In genomic region chr4:32037267-32037666, GRCm38 (mm10) we compare ENCODE assay signal across 26 mouse cellular contexts.
DNase-seq lines count a peak whose midpoint lies in the region; ATAC-seq and TF ChIP-seq lines count a peak whose summit lies in the region.
"Had no signal": no experiment of that assay in that cellular context is flagged by ENCODE, and none has a peak within 500 bp of the region (broad histone marks: within the 10 kb centered on the region; RNA-seq: fewer than 3 reads in every experiment).

No protein-coding gene starts in this region.

- TF ChIP-seq POLR2A in brain, embryonic 14.5 days (IDR thresholded peaks at IDR 0.05; ENCODE audit: borderline replicate concordance, extremely low read depth, insufficient read depth, insufficient read length, poor library complexity, severe bottlenecking) = no peak

- no peaks in the 10 kb centered on the region for H3K36me3 ChIP-seq in heart, embryonic 12.5 days
- H3K36me3 ChIP-seq in heart, embryonic 11.5 days (ENCODE audit: control insufficient read depth, insufficient read depth, low read length) = no peaks in the 10 kb centered on the region
- H3K36me3 ChIP-seq in hindbrain, embryonic 14.5 days (replicated peaks; ENCODE audit: control insufficient read depth, insufficient read depth) = no peaks in the 10 kb centered on the region
- H3K36me3 ChIP-seq in hindbrain, embryonic 12.5 days = no peaks in the 10 kb centered on the region
- H3K36me3 ChIP-seq in neural tube, embryonic 14.5 days (ENCODE audit: control insufficient read depth, insufficient read depth, low read length) = no peaks in the 10 kb centered on the region
- H3K36me3 ChIP-seq in embryonic facial prominence, embryonic 10.5 days (replicated peaks) = no peaks in the 10 kb centered on the region
- H3K36me3 ChIP-seq: embryonic facial prominence, embryonic 13.5 days; limb, embryonic 13.5 days; liver, embryonic 12.5 days had no signal

- H3K9me3 ChIP-seq in heart, embryonic 12.5 days (replicated peaks) = no peaks in the 10 kb centered on the region
- no peaks in the 10 kb centered on the region for H3K9me3 ChIP-seq in heart, embryonic 11.5 days (replicated peaks; ENCODE audit: control insufficient read depth, low read length)
- no peaks in the 10 kb centered on the region for H3K9me3 ChIP-seq in hindbrain, embryonic 14.5 days (ENCODE audit: control insufficient read depth, low read length)
- H3K9me3 ChIP-seq in hindbrain, embryonic 12.5 days (replicated peaks) = no peaks in the 10 kb centered on the region
- H3K9me3 ChIP-seq in neural tube, embryonic 14.5 days (ENCODE audit: control insufficient read depth, low read length) = no peaks in the 10 kb centered on the region
- H3K9me3 ChIP-seq in embryonic facial prominence, embryonic 10.5 days = no peaks in the 10 kb centered on the region
- H3K9me3 ChIP-seq: embryonic facial prominence, embryonic 13.5 days; forebrain, embryonic 13.5 days; limb, embryonic 13.5 days; liver, embryonic 12.5 days had no signal

- 53% methylated on average over 7 of the region's 7 CpGs for WGBS in heart, embryonic 12.5 days
- 57% methylated on average over 7 of the region's 7 CpGs for WGBS in heart, embryonic 11.5 days (ENCODE audit: insufficient replicate concordance)
- WGBS in hindbrain, embryonic 14.5 days = 64% methylated on average over 7 of the region's 7 CpGs
- 75% methylated on average over 7 of the region's 7 CpGs for WGBS in hindbrain, embryonic 12.5 days
- 27% methylated on average over 7 of the region's 7 CpGs for WGBS in neural tube, embryonic 14.5 days
- WGBS in embryonic facial prominence, embryonic 10.5 days = 79% methylated on average over 7 of the region's 7 CpGs

- no peak for TF ChIP-seq CTCF in brain, embryonic 14.5 days (IDR thresholded peaks at IDR 0.05; ENCODE audit: borderline replicate concordance, extremely low read depth, insufficient read depth, insufficient read length)

- H3K27me3 ChIP-seq in heart, embryonic 12.5 days (replicated peaks) = no peaks in the 10 kb centered on the region
- no peaks in the 10 kb centered on the region for H3K27me3 ChIP-seq in heart, embryonic 11.5 days (ENCODE audit: control insufficient read depth, insufficient read depth, low read length)
- H3K27me3 ChIP-seq in hindbrain, embryonic 14.5 days (ENCODE audit: control insufficient read depth, insufficient read depth, low read length) = no peaks in the 10 kb centered on the region
- no peaks in the 10 kb centered on the region for H3K27me3 ChIP-seq in hindbrain, embryonic 12.5 days
- H3K27me3 ChIP-seq in neural tube, embryonic 14.5 days (ENCODE audit: control insufficient read depth, insufficient read depth, low read length) = no peaks in the 10 kb centered on the region
- no peaks in the 10 kb centered on the region for H3K27me3 ChIP-seq in embryonic facial prominence, embryonic 10.5 days (replicated peaks; ENCODE audit: low read depth, poor library complexity, severe bottlenecking)
- H3K27me3 ChIP-seq: embryonic facial prominence, embryonic 13.5 days; forebrain, embryonic 13.5 days; limb, embryonic 13.5 days; liver, embryonic 12.5 days had no signal

- H3K27ac ChIP-seq in heart, embryonic 12.5 days (ENCODE audit: poor library complexity, severe bottlenecking) = peak overlapping the region; percentile 14; the same call in 1 of the 2 replicates
- H3K27ac ChIP-seq in heart, embryonic 11.5 days (ENCODE audit: low read depth, low read length) = no peak overlapping the region; the same call in 1 of the 2 replicates
- H3K27ac ChIP-seq in hindbrain, embryonic 14.5 days = peak overlapping the region; percentile 32; the same call in 1 of the 2 replicates
- no peak overlapping the region for H3K27ac ChIP-seq in hindbrain, embryonic 12.5 days
- H3K27ac ChIP-seq in neural tube, embryonic 14.5 days (ENCODE audit: low read depth, low read length) = 0 out of 2 replicates have a peak overlapping the region, but pooled peaks have one; percentile 36
- H3K27ac ChIP-seq in embryonic facial prominence, embryonic 10.5 days (replicated peaks) = no peak overlapping the region
- H3K27ac ChIP-seq: embryonic facial prominence, embryonic 13.5 days; forebrain, embryonic 13.5 days; limb, embryonic 13.5 days; liver, embryonic 12.5 days had no signal

- no peak for DNase-seq in hindbrain, embryonic 14.5 days (ENCODE audit: low spot score)
- peak; percentile 35 for DNase-seq in brain, embryonic 14.5 days (ENCODE audit: low read depth)
- no peak for DNase-seq in embryonic facial prominence, embryonic 10.5 days (ENCODE audit: low spot score)
- DNase-seq: adrenal gland, adult 8-10 months; cerebellum, adult 2 months; cerebellum, postnatal 25 days; gastrocnemius, postnatal 36 days; heart, postnatal 36 days; kidney, adult 9 months; kidney, postnatal 25 days; layer of hippocampus, postnatal 36 days; lung, adult 18-20 months; lung, postnatal 10 days had no signal

- ATAC-seq in heart, embryonic 12.5 days (ENCODE audit: insufficient number of reproducible peaks, low FRiP score) = no peak
- ATAC-seq in heart, embryonic 11.5 days (replicated peaks; ENCODE audit: insufficient number of reproducible peaks, low FRiP score, low TSS enrichment) = no peak
- ATAC-seq in hindbrain, embryonic 14.5 days (ENCODE audit: low FRiP score) = no peak
- no peak for ATAC-seq in hindbrain, embryonic 12.5 days (ENCODE audit: low FRiP score)
- 0 out of 2 replicates have a peak, but pooled peaks have one; percentile 22 for ATAC-seq in neural tube, embryonic 14.5 days (ENCODE audit: low read depth)
- ATAC-seq: activated CD4-positive, CD25-positive, alpha-beta regulatory T cell, adult 4 months; forebrain, embryonic 13.5 days; hindbrain, embryonic 16.5 days; intestine, embryonic 16.5 days; liver, embryonic 12.5 days had no signal

- peaks cover 10% of the 10 kb centered on the region; the same call in 1 of the 2 replicates for H3K4me1 ChIP-seq in heart, embryonic 12.5 days (replicated peaks)
- H3K4me1 ChIP-seq in heart, embryonic 11.5 days (ENCODE audit: control insufficient read depth, insufficient read depth, low read length) = peaks cover 6% of the 10 kb centered on the region; the same call in 1 of the 2 replicates
- H3K4me1 ChIP-seq in hindbrain, embryonic 14.5 days (replicated peaks; ENCODE audit: control insufficient read depth, insufficient read depth, low read length) = peaks cover 6% of the 10 kb centered on the region; the same call in 1 of the 2 replicates
- H3K4me1 ChIP-seq in hindbrain, embryonic 12.5 days = peaks cover 6% of the 10 kb centered on the region
- peaks cover 5% of the 10 kb centered on the region; the same call in 1 of the 2 replicates for H3K4me1 ChIP-seq in neural tube, embryonic 14.5 days (ENCODE audit: control insufficient read depth, insufficient read depth, low read length)
- H3K4me1 ChIP-seq in embryonic facial prominence, embryonic 10.5 days = peaks cover 8% of the 10 kb centered on the region
- H3K4me1 ChIP-seq: embryonic facial prominence, embryonic 13.5 days; liver, embryonic 12.5 days had no signal

- H3K9ac ChIP-seq in heart, embryonic 12.5 days = no peak overlapping the region
- H3K9ac ChIP-seq in heart, embryonic 11.5 days (ENCODE audit: low read depth, low read length) = no peak overlapping the region
- H3K9ac ChIP-seq in hindbrain, embryonic 14.5 days = no peak overlapping the region
- no peak overlapping the region for H3K9ac ChIP-seq in hindbrain, embryonic 12.5 days
- no peak overlapping the region for H3K9ac ChIP-seq in neural tube, embryonic 14.5 days (replicated peaks; ENCODE audit: low read depth, low read length)
- H3K9ac ChIP-seq: embryonic facial prominence, embryonic 13.5 days; forebrain, embryonic 13.5 days; limb, embryonic 13.5 days; liver, embryonic 12.5 days had no signal

- no peak overlapping the region for H3K4me2 ChIP-seq in heart, embryonic 12.5 days
- no peak overlapping the region for H3K4me2 ChIP-seq in heart, embryonic 11.5 days
- H3K4me2 ChIP-seq in hindbrain, embryonic 14.5 days (replicated peaks) = no peak overlapping the region
- H3K4me2 ChIP-seq in hindbrain, embryonic 12.5 days (replicated peaks) = no peak overlapping the region
- no peak overlapping the region for H3K4me2 ChIP-seq in neural tube, embryonic 14.5 days (ENCODE audit: low read depth, low read length)
- H3K4me2 ChIP-seq: embryonic facial prominence, embryonic 13.5 days; forebrain, embryonic 13.5 days; limb, embryonic 13.5 days; liver, embryonic 12.5 days; midbrain, embryonic 11.5 days had no signal

- no peak overlapping the region for H3K4me3 ChIP-seq in heart, embryonic 12.5 days
- H3K4me3 ChIP-seq in heart, embryonic 11.5 days (ENCODE audit: low read depth, low read length) = no peak overlapping the region
- no peak overlapping the region for H3K4me3 ChIP-seq in hindbrain, embryonic 14.5 days (replicated peaks; ENCODE audit: low read length)
- H3K4me3 ChIP-seq in hindbrain, embryonic 12.5 days = no peak overlapping the region
- no peak overlapping the region for H3K4me3 ChIP-seq in neural tube, embryonic 14.5 days (ENCODE audit: low read depth, low read length)
- H3K4me3 ChIP-seq in embryonic facial prominence, embryonic 10.5 days = no peak overlapping the region
- H3K4me3 ChIP-seq: embryonic facial prominence, embryonic 13.5 days; erythroblast, embryonic 14.5 days; forebrain, embryonic 13.5 days; limb, embryonic 13.5 days; liver, embryonic 12.5 days had no signal

Comparison
In these comparisons a context has a peak if more than half of its experiments do, and no peak if none do; other contexts are left out.
1. H3K27ac ChIP-seq: peak in heart, embryonic 12.5 days (single experiment), hindbrain, embryonic 14.5 days (single experiment) and neural tube, embryonic 14.5 days (single experiment); none in heart, embryonic 11.5 days (single experiment), hindbrain, embryonic 12.5 days (single experiment) and embryonic facial prominence, embryonic 10.5 days (single experiment).